Mouse (Mus musculus) ES-E14 (cell line): ENCODE results near the gene Atp13a1. TPM values are rescaled to one million over a fixed set of nuclear protein-coding genes. Genes with fewer than 3 reads are reported as not detected.
A peak's percentile ranks its signal among the peaks of the same experiment; 100 is the strongest.

Source experiments
- DNase-seq: peaks from one replicate; pipeline ENCODE4 v3.0.0-alpha.2; 2013; ENCODE audit warnings: low read depth, low spot score
- H3K27ac ChIP-seq: 2 replicates; pipeline ENCODE4 v1.5.1; 2012; ENCODE audit warnings: low read depth, mild to moderate bottlenecking, low read length, moderate library complexity, mixed read lengths; ENCODE audit not compliant: poor library complexity, insufficient read depth, severe bottlenecking
- H3K36me3 ChIP-seq: 2 replicates; pipeline ENCODE4 v1.6.1; 2012; ENCODE audit warnings: mild to moderate bottlenecking, low read length, moderate library complexity, mixed read lengths; ENCODE audit not compliant: control insufficient read depth, poor library complexity, insufficient read depth, severe bottlenecking
- H3K4me1 ChIP-seq, 2 experiments: fragments of 150-350 bp in 1 of 2; sonication (generic) in 1 of 2; 2 replicates each; pipeline ENCODE4 v1.6.1; 2012; ENCODE audit warnings: low read length in 2 of 2, mild to moderate bottlenecking in 1 of 2, mixed read lengths in 1 of 2; ENCODE audit not compliant: control insufficient read depth in 2 of 2, insufficient read depth in 2 of 2, poor library complexity in 1 of 2
- H3K4me3 ChIP-seq, 2 experiments: fragments of 150-350 bp in 1 of 2; sonication (generic) in 1 of 2; 2 replicates each; pipeline ENCODE4 v1.5.1; 2012; ENCODE audit warnings: low read length in 2 of 2, low read depth in 1 of 2, mild to moderate bottlenecking in 1 of 2, mixed read lengths in 1 of 2; ENCODE audit not compliant: insufficient read depth in 1 of 2, poor library complexity in 1 of 2, severe bottlenecking in 1 of 2
- H3K9ac ChIP-seq: 2 replicates; pipeline ENCODE4 v1.6.1; 2012; ENCODE audit warnings: low read depth, mild to moderate bottlenecking, low read length, mixed read lengths; ENCODE audit not compliant: poor library complexity, insufficient read depth, severe bottlenecking
- H3K9me3 ChIP-seq: fragments of 150-350 bp; sonication (generic); 2 replicates; pipeline ENCODE4 v1.6.1; 2012; ENCODE audit warnings: low read depth, mild to moderate bottlenecking, low read length; ENCODE audit not compliant: control insufficient read depth, insufficient read depth
- CHD2 ChIP-seq: IDR thresholded peaks from 2 replicates; pipeline ENCODE4 v1.6.1; 2014; ENCODE audit warnings: mild to moderate bottlenecking, low read depth, low read length, inconsistent platforms
- HCFC1 ChIP-seq: IDR thresholded peaks from 2 replicates; pipeline ENCODE4 v1.6.1; 2012; ENCODE audit warnings: low read length, inconsistent platforms, borderline replicate concordance; ENCODE audit not compliant: insufficient read depth
- MAFK ChIP-seq: IDR thresholded peaks from 2 replicates; pipeline ENCODE4 v1.6.1; 2014; ENCODE audit warnings: mild to moderate bottlenecking, low read depth, low read length, inconsistent platforms; ENCODE audit not compliant: insufficient read depth
- ZC3H11A ChIP-seq: IDR thresholded peaks from 2 replicates; pipeline ENCODE4 v1.6.1; 2012; ENCODE audit warnings: low read depth, mild to moderate bottlenecking, inconsistent platforms, low read length, borderline replicate concordance
- ZNF384 ChIP-seq: IDR thresholded peaks from 2 replicates; pipeline ENCODE4 v1.6.1; 2012; ENCODE audit warnings: low read depth, low read length, inconsistent platforms
- in situ Hi-C, 2 experiments: fragments of 600-800 bp; cut with MboI; formaldehyde crosslinking; loops; one replicate each; pipeline ENCODE4 v1.15.1; 2025; ENCODE audit warnings: low sequenced_read_pairs in 2 of 2, inconsistent platforms in 1 of 2; ENCODE audit not compliant: unreplicated experiment in 2 of 2
- total RNA-seq: library from RNA; depleted of rRNA; stranded (reverse); fragments of 300-350 nt; gene quantifications from 2 replicates; pipeline ENCODE4 v1.2.3, GENCODE M21; 2012

Atp13a1 gene
- total RNA-seq, 1 experiment, result 123 TPM

- H3K9ac ChIP-seq, result no peak overlapping the region
- in situ Hi-C loops, result no loop called here
- DNase-seq, result no peak
- no peak for TF ChIP-seq MAFK
- no peak for TF ChIP-seq ZNF384
- TF ChIP-seq HCFC1, result no peak
- no peak for TF ChIP-seq CHD2
- no peak for TF ChIP-seq ZC3H11A
- no peaks in the 10 kb centered on the region for H3K36me3 ChIP-seq
- no peak overlapping the region for H3K4me3 ChIP-seq
- H3K4me1 ChIP-seq, result peaks cover 2 to 7% of the 10 kb centered on the region in 2 experiments; a peak in 1 of 4 replicates
- no peaks in the 10 kb centered on the region for H3K9me3 ChIP-seq
- H3K27ac ChIP-seq, result no peak overlapping the region
Measured at GRCm38 (mm10) chr8:69815396-69815795, 24.4 kb downstream of the Atp13a1 start.

GRCm38 (mm10) chr8:69820466-69820865, 29.5 kb downstream of the Atp13a1 start:
- H3K4me3 ChIP-seq, result no peak overlapping the region
- no peak for DNase-seq
- peaks cover 5% of the 10 kb centered on the region; the same call in 1 of the 2 replicates for H3K36me3 ChIP-seq
- H3K9me3 ChIP-seq, result no peaks in the 10 kb centered on the region
- in situ Hi-C loops, result no loop called here
- no peak overlapping the region for H3K27ac ChIP-seq
- no peak overlapping the region for H3K9ac ChIP-seq
- TF ChIP-seq ZNF384 (no peak), CHD2 (no peak), HCFC1 (no peak), MAFK (no peak), ZC3H11A (no peak)
- H3K4me1 ChIP-seq, result peaks cover 0 to 17% of the 10 kb centered on the region in 2 experiments; a peak in 1 of 4 replicates

GRCm38 (mm10) chr8:69821971-69822385, 31.0 kb downstream of the Atp13a1 start:
- H3K4me3 ChIP-seq, result peak overlapping the region; percentile 74 to 83
- in situ Hi-C loops, result no loop called here
- H3K27ac ChIP-seq, result peak overlapping the region; percentile 36
- H3K4me1 ChIP-seq, result peaks cover 0 to 19% of the 10 kb centered on the region in 2 experiments; a peak in 1 of 4 replicates
- DNase-seq, result no peak
- peak overlapping the region; percentile 79 for H3K9ac ChIP-seq
- H3K9me3 ChIP-seq, result no peaks in the 10 kb centered on the region
- peaks cover 5% of the 10 kb centered on the region; the same call in 1 of the 2 replicates for H3K36me3 ChIP-seq
- no peak for TF ChIP-seq ZC3H11A
- no peak for TF ChIP-seq ZNF384
- TF ChIP-seq HCFC1, result no peak
- TF ChIP-seq MAFK, result no peak
- TF ChIP-seq CHD2, result no peak

GRCm38 (mm10) chr8:69822386-69823191, 31.6 kb downstream of the Atp13a1 start, which contains the start of gene Lpar2:
TSS of gene Lpar2 (plus strand) at chr8:69822429.
- TF ChIP-seq CHD2 (no peak), HCFC1 (peak; percentile 30; the same call in 1 of the 2 replicates)
- in situ Hi-C loops, result no loop called here
- Histone ChIP-seq H3K4me3 (peak within 1 kb of the TSS; percentile 74 to 83), H3K9me3 (no peaks in the 10 kb centered on the region), H3K36me3 (peaks cover 5% of the 10 kb centered on the region; the same call in 1 of the 2 replicates), H3K27ac (peak within 1 kb of the TSS; percentile 36), H3K9ac (peak within 1 kb of the TSS; percentile 79), H3K4me1 (peaks cover 0 to 19% of the 10 kb centered on the region in 2 experiments; a peak in 1 of 4 replicates)
- DNase-seq, result peak; percentile 72
